Mouse (Mus musculus): ENCODE measurements at regions not wholly inside any gene's neighbourhood (a gene's known extent, or its start where the extent isn't known, plus 50 kb on each side); places are given as distances from the start of the nearest gene placed in this dataset.

- TF ChIP-seq CTCF (IDR thresholded peaks at IDR 0.05; ENCODE audit: control insufficient read depth, insufficient read depth, insufficient read length) = no peak
- no peak for TF ChIP-seq MYOG (IDR thresholded peaks at IDR 0.05; ENCODE audit: control insufficient read depth, extremely low read depth, insufficient read length)
- TF ChIP-seq USF1 (IDR thresholded peaks at IDR 0.05; ENCODE audit: low read depth) = no peak
- TF ChIP-seq MAX (IDR thresholded peaks at IDR 0.05) = no peak
- no peak for TF ChIP-seq CEBPB (IDR thresholded peaks at IDR 0.05; ENCODE audit: low read depth)
- TF ChIP-seq FOSL1 (IDR thresholded peaks at IDR 0.05; ENCODE audit: insufficient read depth, low read length, poor library complexity, severe bottlenecking) = no peak
- TF ChIP-seq MYOD1 (IDR thresholded peaks at IDR 0.05; ENCODE audit: control insufficient read depth, insufficient read length, low read depth) = no peak
Measured at GRCm38 (mm10) chr19:33065274-33066200, 308.2 kb downstream of the Pten start.
